Mouse (Mus musculus) kidney, adult 11 months (tissue): ENCODE results near the gene Wee2.
A peak's percentile ranks its signal among the peaks of the same experiment; 100 is the strongest.

Source experiments
- DNase-seq: peaks from one replicate; pipeline ENCODE4 v3.0.0; 2022

The Wee2 gene

GRCm38 (mm10) chr6:40438936-40439335 is at the start of gene Wee2:
Wee2 (plus strand) TSS chr6:40439088.
- DNase-seq = no peak

- no peak for DNase-seq
These were observed 47.9 kb upstream of the Wee2 start for GRCm38 (mm10) chr6:40390975-40391374.

GRCm38 (mm10) chr6:40393213-40393612 is 45.7 kb upstream of the Wee2 start:
- peak; percentile 16 for DNase-seq

- no peak for DNase-seq
These were observed 36.9 kb upstream of the Wee2 start for GRCm38 (mm10) chr6:40402031-40402430.

GRCm38 (mm10) chr6:40403640-40404285 is 35.1 kb upstream of the Wee2 start:
- no peak for DNase-seq

GRCm38 (mm10) chr6:40411085-40411484 is 27.8 kb upstream of the Wee2 start:
- DNase-seq = no peak

- no peak for DNase-seq
These were observed 25.8 kb upstream of the Wee2 start for GRCm38 (mm10) chr6:40413046-40413445.

- DNase-seq = no peak
These were observed 25.3 kb upstream of the Wee2 start for GRCm38 (mm10) chr6:40413565-40413964.

- no peak for DNase-seq
These were observed 23.1 kb upstream of the Wee2 start for GRCm38 (mm10) chr6:40415799-40416198.

GRCm38 (mm10) chr6:40418386-40418785 is 20.5 kb upstream of the Wee2 start:
- DNase-seq = no peak

- DNase-seq = no peak
These were observed 17.8 kb upstream of the Wee2 start for GRCm38 (mm10) chr6:40421099-40421498.

- DNase-seq = no peak
These were observed 15.9 kb upstream of the Wee2 start for GRCm38 (mm10) chr6:40423013-40423412.

GRCm38 (mm10) chr6:40423774-40424173 is 15.1 kb upstream of the Wee2 start:
- peak; percentile 36 for DNase-seq

GRCm38 (mm10) chr6:40427441-40427840 is 11.4 kb upstream of the Wee2 start:
- no peak for DNase-seq

- no peak for DNase-seq
These were observed 10.2 kb upstream of the Wee2 start for GRCm38 (mm10) chr6:40428696-40429095.

GRCm38 (mm10) chr6:40429521-40429931 is 9.4 kb upstream of the Wee2 start:
- no peak for DNase-seq

- DNase-seq = no peak
These were observed 8.6 kb upstream of the Wee2 start for GRCm38 (mm10) chr6:40430251-40430650.

GRCm38 (mm10) chr6:40430878-40431277 is 8.0 kb upstream of the Wee2 start:
- DNase-seq = no peak

- DNase-seq = no peak
These were observed 7.5 kb upstream of the Wee2 start for GRCm38 (mm10) chr6:40431356-40431755.

- DNase-seq = no peak
These were observed 7.1 kb upstream of the Wee2 start for GRCm38 (mm10) chr6:40431812-40432211.

GRCm38 (mm10) chr6:40432346-40433275 is 6.3 kb upstream of the Wee2 start:
- DNase-seq = no peak

- no peak for DNase-seq
These were observed 4.2 kb upstream of the Wee2 start for GRCm38 (mm10) chr6:40434697-40435096.

- peak; percentile 15 for DNase-seq
These were observed 3.5 kb upstream of the Wee2 start for GRCm38 (mm10) chr6:40435151-40436046.
